Mouse (Mus musculus): ENCODE measurements around the gene Tle2. TPM values are rescaled to one million over a fixed set of nuclear protein-coding genes. Genes with fewer than 3 reads are reported as not detected.

Gene Tle2
- polyA plus RNA-seq, 1 experiment: 25.7 TPM

- no peak for TF ChIP-seq CTCF (IDR thresholded peaks at IDR 0.05; ENCODE audit: borderline replicate concordance, insufficient read depth, low read length)
- TF ChIP-seq POLR2A (IDR thresholded peaks at IDR 0.05; ENCODE audit: low read depth, low read length): peak; percentile 78
- Histone ChIP-seq H3K27ac (ENCODE audit: insufficient read depth, low read length) (no peak overlapping the region), H3K4me1 (ENCODE audit: control insufficient read depth, insufficient read depth, low read length) (no peaks in the 10 kb centered on the region), H3K4me3 (ENCODE audit: insufficient read depth, low read length) (peak overlapping the region; percentile 23)
Observed at GRCm38 (mm10) chr10:81633253-81634099, 59.1 kb downstream of the Tle2 start.

DNA sequence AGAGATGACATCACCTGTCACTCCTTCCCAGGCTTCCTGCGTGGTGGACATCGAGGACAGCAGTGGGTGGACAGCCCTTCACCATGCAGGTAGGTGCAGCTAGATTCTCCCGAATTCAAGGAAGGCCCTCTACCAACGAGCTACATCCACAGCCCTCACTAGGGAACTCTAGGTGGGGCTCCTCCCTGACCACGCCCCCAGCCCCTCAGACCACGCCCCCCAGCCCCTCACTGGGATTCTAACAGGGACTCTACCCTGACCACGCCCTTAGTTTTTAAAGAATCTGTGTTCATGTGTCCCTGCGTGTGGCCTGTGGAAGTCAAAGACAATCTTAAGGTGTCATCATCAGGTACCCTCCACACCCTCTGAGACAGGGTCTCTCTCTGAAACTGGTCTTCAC lies 62.0 kb downstream of the Tle2 start:
- Histone ChIP-seq H3K4me3 (ENCODE audit: insufficient read depth, low read length) (no peak overlapping the region), H3K4me1 (ENCODE audit: control insufficient read depth, insufficient read depth, low read length) (no peaks in the 10 kb centered on the region), H3K27ac (ENCODE audit: insufficient read depth, low read length) (no peak overlapping the region)
- no peak for TF ChIP-seq POLR2A (IDR thresholded peaks at IDR 0.05; ENCODE audit: low read depth, low read length)
- TF ChIP-seq CTCF (IDR thresholded peaks at IDR 0.05; ENCODE audit: borderline replicate concordance, insufficient read depth, low read length): no peak

DNA sequence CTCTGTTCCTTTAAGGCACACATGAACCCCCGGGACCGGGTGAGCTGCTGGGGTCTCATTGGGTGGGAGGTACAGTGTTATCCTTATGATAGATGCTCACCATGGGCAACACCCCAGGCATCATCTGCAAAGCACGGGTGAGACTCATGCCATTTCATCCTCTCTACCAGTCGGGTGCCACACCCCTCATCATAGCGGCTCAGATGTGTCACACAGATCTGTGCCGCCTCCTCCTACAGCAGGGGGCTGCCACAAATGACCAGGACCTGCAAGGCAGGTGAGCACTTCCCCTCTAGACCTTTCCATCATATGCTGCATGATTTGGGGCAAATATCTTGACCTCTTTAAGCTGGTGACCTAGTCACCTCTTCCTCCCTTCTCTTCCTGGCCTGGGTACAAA lies 63.7 kb downstream of the Tle2 start:
- Histone ChIP-seq H3K4me3 (ENCODE audit: insufficient read depth, low read length) (no peak overlapping the region), H3K4me1 (ENCODE audit: control insufficient read depth, insufficient read depth, low read length) (no peaks in the 10 kb centered on the region), H3K27ac (ENCODE audit: insufficient read depth, low read length) (no peak overlapping the region)
- TF ChIP-seq CTCF (IDR thresholded peaks at IDR 0.05; ENCODE audit: borderline replicate concordance, insufficient read depth, low read length) (no peak), POLR2A (IDR thresholded peaks at IDR 0.05; ENCODE audit: low read depth, low read length) (no peak)

Other genes starting within 250 kb of the Tle2 start
- 5.7 and 7.4 TPM in 2 replicates for gene Tbxa2r, start 245.8 kb upstream of the Tle2 start, polyA plus RNA-seq (2011; ENCODE audit: insufficient read length, low read depth, missing spikeins)
- 0.37 and 0.39 TPM in 2 replicates for gene Gipc3, start 231.3 kb upstream of the Tle2 start, polyA plus RNA-seq (2011; ENCODE audit: insufficient read length, low read depth, missing spikeins)
- gene Hmg20b, start 224.1 kb upstream of the Tle2 start, polyA plus RNA-seq (2011; ENCODE audit: insufficient read length, low read depth, missing spikeins): 75.2 and 81.8 TPM in 2 replicates
- gene Mfsd12, start 217.1 kb upstream of the Tle2 start, polyA plus RNA-seq (2011; ENCODE audit: insufficient read length, low read depth, missing spikeins): 5.7 and 6.2 TPM in 2 replicates
- 0.61 TPM in 1 of 2 replicates, not detected in the other for gene 4930404N11Rik, start 208.7 kb upstream of the Tle2 start, polyA plus RNA-seq (2011; ENCODE audit: insufficient read length, low read depth, missing spikeins)
- gene Fzr1, start 196.0 kb upstream of the Tle2 start, polyA plus RNA-seq (2011; ENCODE audit: insufficient read length, low read depth, missing spikeins): 26.4 and 26.7 TPM in 2 replicates
- 37.7 and 50.1 TPM in 2 replicates for gene Dohh, start 190.1 kb upstream of the Tle2 start, polyA plus RNA-seq (2011; ENCODE audit: insufficient read length, low read depth, missing spikeins)
- gene Gm48551, start 190.1 kb upstream of the Tle2 start, polyA plus RNA-seq (2011; ENCODE audit: insufficient read length, low read depth, missing spikeins): 1.4 TPM in 1 of 2 replicates, not detected in the other
- 1.1 TPM in 1 of 2 replicates, not detected in the other for gene Gm48552, start 185.6 kb upstream of the Tle2 start, polyA plus RNA-seq (2011; ENCODE audit: insufficient read length, low read depth, missing spikeins)
- gene Smim24, start 181.5 kb upstream of the Tle2 start, polyA plus RNA-seq (2011; ENCODE audit: insufficient read length, low read depth, missing spikeins): 0.58 and 2.2 TPM in 2 replicates
- 64.3 and 84.8 TPM in 2 replicates for gene Nfic, start 118.9 kb upstream of the Tle2 start, polyA plus RNA-seq (2011; ENCODE audit: insufficient read length, low read depth, missing spikeins)
- 4.4 and 4.5 TPM in 2 replicates for gene Celf5, start 91.9 kb upstream of the Tle2 start, polyA plus RNA-seq (2011; ENCODE audit: insufficient read length, low read depth, missing spikeins)
- 61.5 and 62.8 TPM in 2 replicates for gene Ncln, start 78.2 kb upstream of the Tle2 start, polyA plus RNA-seq (2011; ENCODE audit: insufficient read length, low read depth, missing spikeins)
- gene S1pr4, start 74.4 kb upstream of the Tle2 start, polyA plus RNA-seq (2011; ENCODE audit: insufficient read length, low read depth, missing spikeins): not detected in 2 replicates
- gene Gna15, start 50.3 kb upstream of the Tle2 start, polyA plus RNA-seq (2011; ENCODE audit: insufficient read length, low read depth, missing spikeins): 0.83 TPM in 1 of 2 replicates, not detected in the other
- gene Gna11, start 29.4 kb upstream of the Tle2 start, polyA plus RNA-seq (2011; ENCODE audit: insufficient read length, low read depth, missing spikeins): 64.4 and 66.3 TPM in 2 replicates
- gene Aes, start 15.1 kb upstream of the Tle2 start, polyA plus RNA-seq (2011; ENCODE audit: insufficient read length, low read depth, missing spikeins): 354 and 424 TPM in 2 replicates
- gene Tle6, start 26.5 kb downstream of the Tle2 start, polyA plus RNA-seq (2011; ENCODE audit: insufficient read length, low read depth, missing spikeins): 16.5 and 26.4 TPM in 2 replicates
- gene BC025920, start 31.7 kb downstream of the Tle2 start, polyA plus RNA-seq (2011; ENCODE audit: insufficient read length, low read depth, missing spikeins): 0.75 and 0.86 TPM in 2 replicates
- gene Sirt6, start 53.2 kb downstream of the Tle2 start, polyA plus RNA-seq (2011; ENCODE audit: insufficient read length, low read depth, missing spikeins): 14.0 and 17.5 TPM in 2 replicates
- gene Ankrd24, start 54.0 kb downstream of the Tle2 start, polyA plus RNA-seq (2011; ENCODE audit: insufficient read length, low read depth, missing spikeins): 9.0 and 11.6 TPM in 2 replicates
- gene Gm10778, start 74.5 kb downstream of the Tle2 start, polyA plus RNA-seq (2011; ENCODE audit: insufficient read length, low read depth, missing spikeins): 2.7 and 2.9 TPM in 2 replicates
- gene Zfp433, start 130.3 kb downstream of the Tle2 start, polyA plus RNA-seq (2011; ENCODE audit: insufficient read length, low read depth, missing spikeins): 11.8 and 14.4 TPM in 2 replicates
- gene Gm3055, start 196.6 kb downstream of the Tle2 start, polyA plus RNA-seq (2011; ENCODE audit: insufficient read length, low read depth, missing spikeins): 8.5 and 11.0 TPM in 2 replicates
- gene Gm4767, start 237.6 kb downstream of the Tle2 start, polyA plus RNA-seq (2011; ENCODE audit: insufficient read length, low read depth, missing spikeins): 1.3 TPM in 2 replicates